Mouse (Mus musculus): Measurements from ENCODE around the gene Smoc2. TPM values are rescaled to one million over a fixed set of nuclear protein-coding genes. Genes with fewer than 3 reads are reported as not detected.

Gene Smoc2
- polyA plus RNA-seq, 1 experiment: 11.0 TPM

DNA sequence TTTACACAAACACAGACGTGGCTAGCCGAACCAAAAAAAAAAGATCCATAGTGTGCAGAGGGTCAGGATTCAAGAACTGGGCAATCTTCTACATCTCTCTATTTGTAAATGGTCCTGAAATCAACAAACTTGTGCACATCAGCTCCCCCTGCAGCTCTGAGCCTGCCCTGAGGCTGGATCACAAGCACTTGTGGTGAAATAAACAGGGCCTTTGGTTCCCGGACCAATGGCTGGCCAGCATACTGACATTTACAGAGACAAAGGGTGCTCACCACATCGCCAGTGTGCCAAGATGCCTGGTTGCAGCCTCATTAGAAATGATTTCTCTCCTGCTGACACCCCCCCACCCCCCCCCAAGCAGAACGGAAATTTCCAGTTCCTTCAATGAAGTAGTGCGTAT is 23.1 kb downstream of the Smoc2 start:
- no peak for TF ChIP-seq CTCF (IDR thresholded peaks at IDR 0.05; ENCODE audit: extremely low read depth, insufficient read depth, low read length)
- TF ChIP-seq POLR2A (IDR thresholded peaks at IDR 0.05; ENCODE audit: extremely low read depth, insufficient read depth, low read length): no peak
- Histone ChIP-seq H3K4me3 (ENCODE audit: insufficient read depth, low read length) (no peak overlapping the region), H3K27ac (ENCODE audit: insufficient read depth, low read length) (no peak overlapping the region), H3K4me1 (ENCODE audit: control insufficient read depth, insufficient read depth, low read length) (no peaks in the 10 kb centered on the region)

DNA sequence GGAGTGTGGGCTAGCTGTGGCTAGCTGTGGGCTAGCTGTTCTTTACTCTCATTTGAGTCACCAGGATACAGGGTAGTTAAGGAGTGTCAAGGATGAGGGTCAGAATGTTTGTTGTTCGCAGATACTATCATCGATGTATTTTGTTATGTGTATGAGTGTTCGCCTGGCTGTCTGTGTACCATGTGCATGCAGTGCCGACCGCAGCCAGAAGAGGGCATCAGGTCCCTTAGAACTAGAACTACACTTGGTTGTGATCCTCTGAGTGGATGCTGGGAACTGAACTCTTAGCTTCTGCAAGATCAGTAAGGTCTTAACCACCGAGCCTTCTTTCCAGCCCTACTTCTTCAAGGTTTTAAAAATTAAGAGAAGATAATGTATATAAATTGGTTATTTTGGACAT is 24.4 kb downstream of the Smoc2 start:
- Histone ChIP-seq H3K27ac (ENCODE audit: insufficient read depth, low read length) (no peak overlapping the region), H3K4me3 (ENCODE audit: insufficient read depth, low read length) (no peak overlapping the region), H3K4me1 (ENCODE audit: control insufficient read depth, insufficient read depth, low read length) (no peaks in the 10 kb centered on the region)
- no peak for TF ChIP-seq CTCF (IDR thresholded peaks at IDR 0.05; ENCODE audit: extremely low read depth, insufficient read depth, low read length)

DNA sequence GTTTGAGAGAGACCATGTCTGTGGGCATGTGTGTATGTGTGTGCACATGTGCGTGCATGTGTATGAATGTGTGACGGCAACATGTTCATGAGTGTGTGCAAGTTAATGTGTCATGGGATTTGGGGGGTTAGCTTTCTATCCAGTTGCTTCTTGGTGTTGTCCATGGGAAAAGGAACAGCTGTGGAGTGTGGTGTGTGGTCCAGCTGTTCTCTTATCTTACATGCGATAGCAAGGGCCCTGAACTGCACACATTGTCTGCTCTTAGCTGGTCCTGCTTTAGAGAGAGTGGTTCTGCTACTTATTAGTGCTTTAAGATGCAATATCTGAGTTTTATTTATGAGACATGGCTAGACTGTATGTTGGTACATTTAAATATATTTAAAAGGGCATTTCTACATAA is 30.6 kb downstream of the Smoc2 start:
- no peak overlapping the region for H3K27ac ChIP-seq (ENCODE audit: insufficient read depth, low read length)
- TF ChIP-seq POLR2A (IDR thresholded peaks at IDR 0.05; ENCODE audit: extremely low read depth, insufficient read depth, low read length) (no peak), CTCF (IDR thresholded peaks at IDR 0.05; ENCODE audit: extremely low read depth, insufficient read depth, low read length) (no peak)

GRCm38 (mm10) chr17:14312440-14312839 is 33.1 kb downstream of the Smoc2 start:
- Histone ChIP-seq H3K27ac (ENCODE audit: insufficient read depth, low read length) (no peak overlapping the region), H3K4me3 (ENCODE audit: insufficient read depth, low read length) (no peak overlapping the region), H3K4me1 (ENCODE audit: control insufficient read depth, insufficient read depth, low read length) (no peaks in the 10 kb centered on the region)
- TF ChIP-seq CTCF (IDR thresholded peaks at IDR 0.05; ENCODE audit: extremely low read depth, insufficient read depth, low read length) (no peak), POLR2A (IDR thresholded peaks at IDR 0.05; ENCODE audit: extremely low read depth, insufficient read depth, low read length) (no peak)

More for the DNA sequence above, 30.6 kb downstream of the Smoc2 start:
- Histone ChIP-seq H3K4me1 (ENCODE audit: control insufficient read depth, insufficient read depth, low read length) (no peaks in the 10 kb centered on the region), H3K4me3 (ENCODE audit: insufficient read depth, low read length) (no peak overlapping the region)

- Histone ChIP-seq H3K4me3 (ENCODE audit: insufficient read depth, low read length) (no peak overlapping the region), H3K4me1 (ENCODE audit: control insufficient read depth, insufficient read depth, low read length) (no peaks in the 10 kb centered on the region), H3K27ac (ENCODE audit: insufficient read depth, low read length) (no peak overlapping the region)
- TF ChIP-seq POLR2A (IDR thresholded peaks at IDR 0.05; ENCODE audit: extremely low read depth, insufficient read depth, low read length): no peak
- TF ChIP-seq CTCF (IDR thresholded peaks at IDR 0.05; ENCODE audit: extremely low read depth, insufficient read depth, low read length): no peak
Observed at GRCm38 (mm10) chr17:14314308-14314707, 35.0 kb downstream of the Smoc2 start.

DNA sequence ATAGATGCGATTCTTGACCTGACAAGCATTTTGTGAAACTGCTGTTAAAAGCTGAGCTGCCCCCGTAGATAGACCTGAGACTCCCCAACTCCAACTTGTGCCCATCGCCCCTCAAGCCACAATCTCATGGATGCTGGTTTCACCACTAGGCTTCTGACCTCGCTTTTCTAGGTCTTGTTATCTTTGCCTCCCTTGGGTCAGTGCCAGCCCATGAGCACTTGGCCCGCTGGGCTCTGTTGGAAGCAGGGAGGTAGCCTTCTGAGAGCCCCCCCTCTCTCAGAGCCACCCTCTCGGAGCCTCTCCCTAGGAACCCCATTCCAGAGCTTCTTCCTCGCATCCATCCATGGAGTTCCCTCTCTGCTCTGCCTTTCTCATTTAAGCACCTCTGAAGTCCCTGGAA is 37.2 kb downstream of the Smoc2 start:
- Histone ChIP-seq H3K4me3 (ENCODE audit: insufficient read depth, low read length) (no peak overlapping the region), H3K4me1 (ENCODE audit: control insufficient read depth, insufficient read depth, low read length) (no peaks in the 10 kb centered on the region), H3K27ac (ENCODE audit: insufficient read depth, low read length) (no peak overlapping the region)
- TF ChIP-seq CTCF (IDR thresholded peaks at IDR 0.05; ENCODE audit: extremely low read depth, insufficient read depth, low read length) (no peak), POLR2A (IDR thresholded peaks at IDR 0.05; ENCODE audit: extremely low read depth, insufficient read depth, low read length) (no peak)

DNA sequence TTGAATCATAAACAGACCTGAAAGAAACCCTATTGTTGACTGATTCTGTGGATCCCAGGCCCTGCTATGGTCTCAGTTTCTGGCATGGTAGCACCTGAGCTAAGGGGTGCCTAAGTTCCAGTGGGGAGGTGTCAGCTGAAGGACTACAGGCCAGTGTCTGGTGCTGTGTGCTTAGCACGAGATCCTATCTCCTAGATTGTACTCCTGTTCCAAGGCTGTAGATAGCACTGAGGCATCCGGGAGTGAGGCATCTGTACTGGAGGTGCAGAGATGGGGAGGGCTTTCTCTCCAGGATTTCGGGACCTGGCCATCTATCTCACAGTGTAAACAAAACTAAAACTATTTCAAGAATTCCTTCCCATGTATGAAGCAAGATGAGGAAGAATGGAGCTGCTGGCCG is 38.1 kb downstream of the Smoc2 start:
- Histone ChIP-seq H3K4me3 (ENCODE audit: insufficient read depth, low read length) (no peak overlapping the region), H3K4me1 (ENCODE audit: control insufficient read depth, insufficient read depth, low read length) (no peaks in the 10 kb centered on the region), H3K27ac (ENCODE audit: insufficient read depth, low read length) (no peak overlapping the region)
- no peak for TF ChIP-seq CTCF (IDR thresholded peaks at IDR 0.05; ENCODE audit: extremely low read depth, insufficient read depth, low read length)
- TF ChIP-seq POLR2A (IDR thresholded peaks at IDR 0.05; ENCODE audit: extremely low read depth, insufficient read depth, low read length): no peak

DNA sequence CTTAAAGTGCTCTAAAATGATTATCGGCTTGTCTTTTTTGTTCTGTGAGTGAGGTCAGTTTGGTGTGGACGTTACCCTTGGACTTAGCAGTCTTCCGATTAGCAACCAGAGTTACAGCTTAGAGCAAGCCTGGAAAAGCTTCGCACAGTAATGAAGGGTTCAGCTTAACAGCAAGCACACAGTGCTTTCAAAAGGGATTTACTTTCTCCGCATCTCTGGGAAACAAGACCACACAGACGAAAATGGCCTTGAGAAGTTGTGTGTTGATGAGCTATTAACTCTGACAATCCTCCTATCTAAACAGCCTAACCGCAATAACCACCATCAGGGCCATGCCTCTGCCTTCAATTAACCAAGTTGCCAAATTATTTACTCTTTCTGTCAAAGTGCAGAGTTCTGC is 46.9 kb downstream of the Smoc2 start:
- no peak for TF ChIP-seq CTCF (IDR thresholded peaks at IDR 0.05; ENCODE audit: extremely low read depth, insufficient read depth, low read length)
- Histone ChIP-seq H3K4me1 (ENCODE audit: control insufficient read depth, insufficient read depth, low read length) (no peaks in the 10 kb centered on the region), H3K27ac (ENCODE audit: insufficient read depth, low read length) (no peak overlapping the region), H3K4me3 (ENCODE audit: insufficient read depth, low read length) (no peak overlapping the region)

- H3K4me1 ChIP-seq (ENCODE audit: control insufficient read depth, insufficient read depth, low read length): no peaks in the 10 kb centered on the region
- H3K4me3 ChIP-seq (ENCODE audit: insufficient read depth, low read length): no peak overlapping the region
- no peak overlapping the region for H3K27ac ChIP-seq (ENCODE audit: insufficient read depth, low read length)
- TF ChIP-seq POLR2A (IDR thresholded peaks at IDR 0.05; ENCODE audit: extremely low read depth, insufficient read depth, low read length) (no peak), CTCF (IDR thresholded peaks at IDR 0.05; ENCODE audit: extremely low read depth, insufficient read depth, low read length) (no peak)
Observed at GRCm38 (mm10) chr17:14328037-14328436, 48.7 kb downstream of the Smoc2 start.

DNA sequence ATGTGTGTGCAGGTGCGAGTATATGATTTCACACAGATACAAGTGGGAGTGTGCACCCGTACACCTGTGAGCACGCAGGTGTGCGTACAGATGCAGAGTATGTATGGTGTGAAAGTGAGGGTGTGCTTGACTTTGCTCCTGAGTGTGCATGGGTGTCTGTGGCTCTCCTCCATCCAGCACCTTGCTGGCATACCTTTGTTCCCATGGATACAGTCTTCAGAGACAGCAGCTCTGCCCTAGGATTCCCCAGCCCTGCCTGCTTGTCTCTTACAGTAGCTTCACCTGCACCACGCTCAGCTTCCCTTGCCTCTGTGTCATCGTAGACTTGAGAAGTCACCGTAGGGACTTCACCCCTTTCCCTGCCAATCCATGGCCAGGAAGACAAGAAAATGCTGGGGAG is 51.2 kb downstream of the Smoc2 start:
- no peak overlapping the region for H3K27ac ChIP-seq (ENCODE audit: insufficient read depth, low read length)
- no peaks in the 10 kb centered on the region for H3K4me1 ChIP-seq (ENCODE audit: control insufficient read depth, insufficient read depth, low read length)
- no peak overlapping the region for H3K4me3 ChIP-seq (ENCODE audit: insufficient read depth, low read length)
- no peak for TF ChIP-seq POLR2A (IDR thresholded peaks at IDR 0.05; ENCODE audit: extremely low read depth, insufficient read depth, low read length)
- TF ChIP-seq CTCF (IDR thresholded peaks at IDR 0.05; ENCODE audit: extremely low read depth, insufficient read depth, low read length): no peak
